Mouse (Mus musculus): ENCODE data around the gene Dyrk3.
A peak's percentile ranks its signal among the peaks of the same experiment; 100 is the strongest.

Dyrk3 gene

GRCm38 (mm10) chr1:131116430-131117011 lies 21.6 kb downstream of the Dyrk3 start:
- peak; percentile 21 for DNase-seq (ENCODE audit: low read depth, low spot score)

GRCm38 (mm10) chr1:131115932-131116331 lies 22.2 kb downstream of the Dyrk3 start:
- peak; percentile 74 for DNase-seq (ENCODE audit: low read depth, low spot score)

GRCm38 (mm10) chr1:131112576-131112975 lies 25.6 kb downstream of the Dyrk3 start:
- no peak for DNase-seq (ENCODE audit: low read depth, low spot score)

GRCm38 (mm10) chr1:131110525-131111106 lies 27.5 kb downstream of the Dyrk3 start:
- DNase-seq (ENCODE audit: low read depth, low spot score), result peak; percentile 87

- no peak for DNase-seq (ENCODE audit: low read depth, low spot score)
Measured at GRCm38 (mm10) chr1:131107575-131108308, 30.4 kb downstream of the Dyrk3 start.

GRCm38 (mm10) chr1:131103776-131104424 lies 34.2 kb downstream of the Dyrk3 start:
- DNase-seq (ENCODE audit: low read depth, low spot score), result peak; percentile 87

GRCm38 (mm10) chr1:131100808-131101207 lies 37.3 kb downstream of the Dyrk3 start:
- peak; percentile 35 for DNase-seq (ENCODE audit: low read depth, low spot score)

- peak; percentile 95 for DNase-seq (ENCODE audit: low read depth, low spot score)
Measured at GRCm38 (mm10) chr1:131097700-131098094, 40.4 kb downstream of the Dyrk3 start, which contains the start of gene Mapkapk2. TSS of gene Mapkapk2 (minus strand) at chr1:131097826.

GRCm38 (mm10) chr1:131096803-131097699 lies 41.1 kb downstream of the Dyrk3 start:
- DNase-seq (ENCODE audit: low read depth, low spot score), result peak; percentile 82

- peak; percentile 70 for DNase-seq (ENCODE audit: low read depth, low spot score)
Measured at GRCm38 (mm10) chr1:131096132-131096695, 41.9 kb downstream of the Dyrk3 start.

- DNase-seq (ENCODE audit: low read depth, low spot score), result peak; percentile 44
Measured at GRCm38 (mm10) chr1:131095574-131095973, 42.6 kb downstream of the Dyrk3 start.

GRCm38 (mm10) chr1:131093889-131094288 lies 44.3 kb downstream of the Dyrk3 start:
- DNase-seq (ENCODE audit: low read depth, low spot score), result no peak

- DNase-seq (ENCODE audit: low read depth, low spot score), result no peak
Measured at GRCm38 (mm10) chr1:131092846-131093245, 45.3 kb downstream of the Dyrk3 start.

GRCm38 (mm10) chr1:131092173-131092572 lies 46.0 kb downstream of the Dyrk3 start:
- no peak for DNase-seq (ENCODE audit: low read depth, low spot score)

- DNase-seq (ENCODE audit: low read depth, low spot score), result no peak
Measured at GRCm38 (mm10) chr1:131091481-131091880, 46.7 kb downstream of the Dyrk3 start.

- no peak for DNase-seq (ENCODE audit: low read depth, low spot score)
Measured at GRCm38 (mm10) chr1:131090877-131091276, 47.3 kb downstream of the Dyrk3 start.

GRCm38 (mm10) chr1:131090261-131090660 lies 47.9 kb downstream of the Dyrk3 start:
- DNase-seq (ENCODE audit: low read depth, low spot score), result no peak

GRCm38 (mm10) chr1:131089525-131090127 lies 48.5 kb downstream of the Dyrk3 start:
- no peak for DNase-seq (ENCODE audit: low read depth, low spot score)

- DNase-seq (ENCODE audit: low read depth, low spot score), result no peak
Measured at GRCm38 (mm10) chr1:131088547-131088946, 49.6 kb downstream of the Dyrk3 start.

GRCm38 (mm10) chr1:131086907-131087306 lies 51.2 kb downstream of the Dyrk3 start:
- DNase-seq (ENCODE audit: low read depth, low spot score), result no peak

All from A20 (cell line).